Mouse (Mus musculus): ENCODE data around the gene Ddx24. TPM values are rescaled to one million over a fixed set of nuclear protein-coding genes. Genes with fewer than 3 reads are reported as not detected.
A peak's percentile ranks its signal among the peaks of the same experiment; 100 is the strongest.
"Not testable (repeated sequence)": the region's sequence is repeated elsewhere in the genome, so short reads cannot be mapped to it uniquely, and the experiment has no call there.

The Ddx24 gene
- 100 to 1,000 TPM; 247 to 250 TPM for total RNA-seq (2021)
- long read RNA-seq, full-length matches to known transcripts = 380 of 454 reads
- long read RNA-seq, partial matches to known transcripts = 26 of 454 reads
- long read RNA-seq, other reads (novel, unspliced or antisense) = 48 of 454 reads

GRCm38 (mm10) chr12:103425729-103426470 lies at the start of gene Ddx24:
Ddx24 (minus strand) TSS chr12:103425830.
- peak; percentile 98 to 99 for DNase-seq (ENCODE audit: low spot score in 2 of 2)

GRCm38 (mm10) chr12:103474481-103474880 lies 48.9 kb upstream of the Ddx24 start:
- no peak for DNase-seq (ENCODE audit: low spot score in 2 of 2)

- DNase-seq (ENCODE audit: low spot score in 2 of 2) = no peak
Measured at GRCm38 (mm10) chr12:103457140-103457539, 31.5 kb upstream of the Ddx24 start, which contains the start of gene Ifi27l2b. Ifi27l2b (minus strand) TSS chr12:103457223.

- DNase-seq (ENCODE audit: low spot score in 2 of 2) = not testable (repeated sequence)
Measured at GRCm38 (mm10) chr12:103456727-103457126, 31.1 kb upstream of the Ddx24 start.

GRCm38 (mm10) chr12:103453361-103453760 lies 27.7 kb upstream of the Ddx24 start:
- no peak for DNase-seq (ENCODE audit: low spot score in 2 of 2)

- DNase-seq (ENCODE audit: low spot score in 2 of 2) = no peak
Measured at GRCm38 (mm10) chr12:103445060-103445459, 19.4 kb upstream of the Ddx24 start.

- not testable (repeated sequence) for DNase-seq (ENCODE audit: low spot score in 2 of 2)
Measured at GRCm38 (mm10) chr12:103444261-103444660, 18.6 kb upstream of the Ddx24 start.

- DNase-seq (ENCODE audit: low spot score in 2 of 2) = no peak
Measured at GRCm38 (mm10) chr12:103443524-103443923, 17.9 kb upstream of the Ddx24 start, which contains the start of gene Ifi27l2a. Ifi27l2a (minus strand) TSS chr12:103443680.

- no peak for DNase-seq (ENCODE audit: low spot score in 2 of 2)
Measured at GRCm38 (mm10) chr12:103437601-103438000, 12.0 kb upstream of the Ddx24 start.

- no peak for DNase-seq (ENCODE audit: low spot score in 2 of 2)
Measured at GRCm38 (mm10) chr12:103434861-103435260, 9.2 kb upstream of the Ddx24 start.

GRCm38 (mm10) chr12:103433986-103434731 lies 8.5 kb upstream of the Ddx24 start, which contains the start of gene Ifi27:
Ifi27 (plus strand) TSS chr12:103434211.
- peak; percentile 64 to 83 for DNase-seq (ENCODE audit: low spot score in 2 of 2)

- DNase-seq (ENCODE audit: low spot score in 2 of 2) = no peak
Measured at GRCm38 (mm10) chr12:103433430-103433829, 7.8 kb upstream of the Ddx24 start.

GRCm38 (mm10) chr12:103426710-103427109 lies 1.1 kb upstream of the Ddx24 start:
- no peak for DNase-seq (ENCODE audit: low spot score in 2 of 2)

- DNase-seq (ENCODE audit: low spot score in 2 of 2) = no peak
Measured at GRCm38 (mm10) chr12:103425016-103425728, 458 bp downstream of the Ddx24 start.

- DNase-seq (ENCODE audit: low spot score in 2 of 2) = peak in 1 of 2 experiments; percentile 54
Measured at GRCm38 (mm10) chr12:103408144-103408543, 17.5 kb downstream of the Ddx24 start.

- no peak for DNase-seq (ENCODE audit: low spot score in 2 of 2)
Measured at GRCm38 (mm10) chr12:103407720-103408119, 17.9 kb downstream of the Ddx24 start, which contains the start of gene 9330161L09Rik. 9330161L09Rik (minus strand) TSS chr12:103407820.

GRCm38 (mm10) chr12:103404131-103404530 lies 21.5 kb downstream of the Ddx24 start:
- DNase-seq (ENCODE audit: low spot score in 2 of 2) = no peak

GRCm38 (mm10) chr12:103396751-103397150 lies 28.9 kb downstream of the Ddx24 start:
- no peak for DNase-seq (ENCODE audit: low spot score in 2 of 2)

- no peak for DNase-seq (ENCODE audit: low spot score in 2 of 2)
Measured at GRCm38 (mm10) chr12:103395486-103396275, 29.9 kb downstream of the Ddx24 start.

GRCm38 (mm10) chr12:103393528-103393927 lies 32.1 kb downstream of the Ddx24 start:
- no peak for DNase-seq (ENCODE audit: low spot score in 2 of 2)

All from layer of hippocampus, adult 18-20 months (tissue).